Mouse (Mus musculus): ENCODE results near the gene Zfp568.
"Not testable (repeated sequence)": the region's sequence is repeated elsewhere in the genome, so short reads cannot be mapped to it uniquely, and the experiment has no call there.

The Zfp568 gene

GRCm38 (mm10) chr7:29983690-29984380, at the start of gene Zfp568:
Gene Zfp568, plus strand, starts transcription at chr7:29983955.
- peak; percentile 97 for ATAC-seq (ENCODE audit: insufficient number of reproducible peaks, low FRiP score, low TSS enrichment)

GRCm38 (mm10) chr7:29938856-29939255, 44.9 kb upstream of the Zfp568 start:
- no peak for ATAC-seq (ENCODE audit: insufficient number of reproducible peaks, low FRiP score, low TSS enrichment)

- ATAC-seq (ENCODE audit: insufficient number of reproducible peaks, low FRiP score, low TSS enrichment) = no peak
Observed at GRCm38 (mm10) chr7:29941027-29941426, 42.7 kb upstream of the Zfp568 start.

DNA sequence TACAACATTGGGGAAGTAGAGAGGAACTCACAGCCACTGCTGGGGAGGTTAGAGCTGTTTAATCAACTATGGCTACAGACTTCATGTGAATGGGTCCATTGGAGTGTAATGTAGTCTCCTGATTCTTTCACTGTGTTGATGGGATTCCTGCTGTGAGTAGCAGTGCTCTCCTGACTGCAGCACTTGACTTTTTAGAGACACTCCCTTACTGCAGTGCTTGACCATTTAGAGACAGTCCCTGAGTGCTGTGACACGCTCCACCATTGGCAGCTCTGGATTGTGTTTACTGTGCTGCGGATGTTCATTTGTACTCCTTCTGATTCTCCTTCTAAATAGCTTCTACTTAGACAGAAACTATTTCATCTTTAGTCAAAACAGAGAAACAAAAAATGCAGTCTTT, 41.0 kb upstream of the Zfp568 start:
- no peak for ATAC-seq (ENCODE audit: insufficient number of reproducible peaks, low FRiP score, low TSS enrichment)

GRCm38 (mm10) chr7:29943720-29944119, 40.0 kb upstream of the Zfp568 start:
- no peak for ATAC-seq (ENCODE audit: insufficient number of reproducible peaks, low FRiP score, low TSS enrichment)

DNA sequence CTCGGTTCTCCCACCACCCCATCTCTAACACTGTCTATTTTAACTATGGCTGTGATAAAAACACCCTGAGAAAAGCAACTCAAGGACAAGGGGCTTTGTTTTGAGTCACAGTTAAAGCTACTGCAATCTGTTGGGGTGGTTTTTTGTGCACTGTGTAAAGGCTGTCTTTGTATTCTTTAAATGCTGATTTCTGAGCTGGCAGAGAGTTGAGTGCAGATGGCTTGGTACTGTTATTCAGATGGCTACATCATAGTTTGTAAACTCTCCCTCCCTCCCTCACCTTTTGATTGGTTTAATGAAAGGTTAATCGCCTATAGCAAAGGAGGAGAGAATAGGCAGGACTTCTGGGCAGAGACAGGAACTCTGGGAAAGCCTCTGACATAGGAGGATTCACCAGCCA, 39.6 kb upstream of the Zfp568 start:
- no peak for ATAC-seq (ENCODE audit: insufficient number of reproducible peaks, low FRiP score, low TSS enrichment)

- ATAC-seq (ENCODE audit: insufficient number of reproducible peaks, low FRiP score, low TSS enrichment) = no peak
Observed at GRCm38 (mm10) chr7:29953086-29953485, 30.7 kb upstream of the Zfp568 start.

DNA sequence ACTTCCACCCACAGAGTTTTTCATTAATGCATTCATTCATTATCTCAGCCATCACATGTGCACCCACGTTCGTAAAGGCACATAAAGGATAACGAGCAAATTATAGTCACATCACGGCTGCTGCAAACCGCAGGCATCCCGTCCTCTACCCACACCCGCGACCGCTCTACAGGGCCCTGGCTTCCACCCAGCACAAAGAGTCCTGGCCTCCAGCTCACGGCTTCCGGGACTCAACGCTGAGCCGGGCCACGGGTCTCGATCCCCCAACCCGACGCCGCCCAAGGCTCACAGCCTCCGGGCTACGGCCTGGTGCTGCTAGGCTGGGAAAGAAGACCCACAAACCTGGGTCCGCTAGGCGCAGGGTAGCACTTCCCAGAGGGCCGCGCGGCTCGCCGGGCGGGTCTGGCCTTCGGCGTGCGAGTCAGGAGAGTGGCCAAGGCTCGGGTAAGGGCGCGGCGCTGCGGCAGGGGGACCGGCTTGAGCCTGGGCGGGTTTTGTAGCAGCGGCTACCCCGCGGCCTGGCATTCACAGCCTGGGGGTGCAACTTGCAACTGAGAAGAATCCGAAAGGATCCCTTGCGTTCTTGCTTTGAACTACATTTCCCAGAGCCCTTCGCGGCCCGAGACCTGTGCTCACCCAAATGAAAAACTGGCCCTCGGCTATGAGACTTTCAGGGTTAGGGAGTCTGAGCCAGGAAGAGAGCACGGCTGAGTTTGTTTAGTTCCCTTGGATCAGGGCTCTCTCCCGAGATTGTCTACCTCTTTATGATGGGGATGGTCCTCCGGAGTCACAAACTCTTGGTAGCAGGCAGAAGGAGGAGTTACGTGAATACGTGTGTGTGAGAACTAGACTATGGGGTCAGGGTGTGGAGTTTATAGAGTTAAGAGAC, 30.0 kb upstream of the Zfp568 start, which contains the start of gene Zfp74:
Gene Zfp74 (minus strand): TSS at position 577 of the 889 bp plus-strand sequence.
- ATAC-seq (ENCODE audit: insufficient number of reproducible peaks, low FRiP score, low TSS enrichment) = peak; percentile 90; the same call in 1 of the 2 replicates

DNA sequence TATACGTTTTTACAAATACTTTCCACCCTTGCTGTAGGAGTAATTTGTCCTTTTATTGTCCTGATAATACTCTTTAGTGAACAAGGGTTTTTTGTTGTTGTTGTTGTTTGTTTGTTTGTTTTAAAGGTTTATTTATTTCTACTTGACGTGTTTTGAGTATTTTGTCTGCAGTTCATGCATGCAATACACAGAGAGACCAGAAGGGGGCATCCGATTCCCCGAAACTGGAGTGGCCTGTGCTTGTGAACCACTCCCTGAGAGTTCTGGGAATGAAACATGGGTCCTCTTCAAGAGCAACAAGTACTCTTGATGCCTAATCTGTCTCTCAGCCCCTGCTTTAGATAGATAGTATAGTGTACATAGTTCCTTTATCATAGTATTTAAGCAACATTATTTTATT, 29.0 kb upstream of the Zfp568 start:
- no peak for ATAC-seq (ENCODE audit: insufficient number of reproducible peaks, low FRiP score, low TSS enrichment)

- no peak for ATAC-seq (ENCODE audit: insufficient number of reproducible peaks, low FRiP score, low TSS enrichment)
Observed at GRCm38 (mm10) chr7:29956257-29956656, 27.5 kb upstream of the Zfp568 start.

- ATAC-seq (ENCODE audit: insufficient number of reproducible peaks, low FRiP score, low TSS enrichment) = no peak
Observed at GRCm38 (mm10) chr7:29958125-29958724, 25.5 kb upstream of the Zfp568 start.

- no peak for ATAC-seq (ENCODE audit: insufficient number of reproducible peaks, low FRiP score, low TSS enrichment)
Observed at GRCm38 (mm10) chr7:29959004-29959403, 24.8 kb upstream of the Zfp568 start.

- not testable (repeated sequence) for ATAC-seq (ENCODE audit: insufficient number of reproducible peaks, low FRiP score, low TSS enrichment)
Observed at GRCm38 (mm10) chr7:29965115-29965810, 18.5 kb upstream of the Zfp568 start.

DNA sequence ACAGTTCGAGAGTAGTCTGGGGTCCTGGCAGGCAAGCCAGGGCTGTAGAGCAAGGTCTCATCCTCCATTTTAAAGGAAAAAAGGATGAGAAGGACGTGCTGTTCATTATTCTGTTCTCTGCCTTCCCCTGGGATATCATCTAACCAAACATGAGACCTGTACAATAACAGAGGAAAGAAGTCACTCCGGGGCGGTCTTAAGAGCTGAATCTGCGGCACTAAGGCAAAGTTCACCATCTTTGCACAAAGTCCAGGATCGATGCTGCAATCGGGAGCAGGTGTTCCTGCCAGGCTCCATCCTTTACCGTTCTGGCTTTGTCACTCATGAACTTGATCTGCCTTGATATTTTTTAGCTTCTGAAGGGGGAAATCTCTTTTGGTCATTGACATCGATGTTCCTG, 13.1 kb upstream of the Zfp568 start:
- ATAC-seq (ENCODE audit: insufficient number of reproducible peaks, low FRiP score, low TSS enrichment) = no peak

DNA sequence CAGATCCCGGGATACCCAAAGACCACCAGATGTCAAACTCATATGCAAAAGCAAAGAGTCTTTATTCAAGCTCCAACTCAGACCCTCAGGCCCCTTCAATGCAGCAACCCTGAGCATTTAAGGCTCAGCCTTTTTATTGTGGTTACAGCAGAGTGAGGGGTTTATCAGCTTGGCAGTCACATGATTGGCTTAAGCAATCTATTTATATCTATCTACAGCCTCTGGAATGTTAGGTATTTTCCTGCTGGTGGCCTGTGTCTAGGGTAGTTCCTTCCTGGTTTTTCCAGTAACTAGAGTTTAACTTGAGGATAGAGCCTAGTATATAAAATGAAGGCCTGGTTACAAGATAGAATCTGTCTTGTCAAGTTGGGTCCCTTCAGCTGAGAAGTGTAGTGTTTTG, 3.0 kb upstream of the Zfp568 start:
- ATAC-seq (ENCODE audit: insufficient number of reproducible peaks, low FRiP score, low TSS enrichment) = no peak

DNA sequence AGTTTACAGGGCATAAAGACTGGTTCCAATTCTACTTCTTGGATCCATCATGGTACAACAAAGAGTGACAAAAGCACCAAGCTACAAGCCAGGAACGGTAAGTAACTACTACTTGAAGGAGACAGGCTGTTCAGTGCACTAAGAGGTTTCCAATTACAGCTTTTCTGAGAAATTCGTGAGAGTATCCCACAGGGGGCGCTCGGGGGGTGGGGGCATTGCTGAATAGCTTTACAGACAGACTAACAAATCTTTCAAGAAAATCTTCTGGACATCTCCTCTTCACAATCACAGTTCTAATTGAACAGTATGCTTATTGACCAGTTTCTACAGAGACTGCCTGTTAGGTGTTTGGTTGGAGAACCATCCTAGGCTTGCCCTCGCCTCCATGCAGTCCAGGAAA, 2.3 kb upstream of the Zfp568 start:
- no peak for ATAC-seq (ENCODE audit: insufficient number of reproducible peaks, low FRiP score, low TSS enrichment)

- no peak for ATAC-seq (ENCODE audit: insufficient number of reproducible peaks, low FRiP score, low TSS enrichment)
Observed at GRCm38 (mm10) chr7:29981860-29982259, 1.9 kb upstream of the Zfp568 start.

- no peak for ATAC-seq (ENCODE audit: insufficient number of reproducible peaks, low FRiP score, low TSS enrichment)
Observed at GRCm38 (mm10) chr7:29982341-29982740, 1.4 kb upstream of the Zfp568 start.

DNA sequence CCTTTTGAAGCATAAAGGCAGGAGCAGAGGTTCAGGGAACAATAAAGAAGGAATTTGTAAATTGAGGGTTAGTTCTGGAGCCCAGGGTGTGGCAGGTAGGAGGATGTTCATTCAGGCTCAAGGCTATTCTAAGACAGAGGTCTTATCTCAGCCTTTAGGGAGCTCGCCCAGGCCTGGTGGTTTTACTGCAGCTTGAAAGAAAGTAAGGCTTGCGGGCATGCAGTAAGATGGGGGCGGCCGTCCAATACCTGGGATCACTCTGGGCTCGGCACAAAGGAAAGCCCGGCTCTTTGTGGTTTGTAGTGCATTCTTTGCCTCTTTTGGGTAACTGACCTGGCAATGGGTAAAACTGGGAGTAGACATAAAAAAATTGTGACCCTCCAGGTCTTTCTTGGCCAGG, 824 bp upstream of the Zfp568 start:
- no peak for ATAC-seq (ENCODE audit: insufficient number of reproducible peaks, low FRiP score, low TSS enrichment)

DNA sequence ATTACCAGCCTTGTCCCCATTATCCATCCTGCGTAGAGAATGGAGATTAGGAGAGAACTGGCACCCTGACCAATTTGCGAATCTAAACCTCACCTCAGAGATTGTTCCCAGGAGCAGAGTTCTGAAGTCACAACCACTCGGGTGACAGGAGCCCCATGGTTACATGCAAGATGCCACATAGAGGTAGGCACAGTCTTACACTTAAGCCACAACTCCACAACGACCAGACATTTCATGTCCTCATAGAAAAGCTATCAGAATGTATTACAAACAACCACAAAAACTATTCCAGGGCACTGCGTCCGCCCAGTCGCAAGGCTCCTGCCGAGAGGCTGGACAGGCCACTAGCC, 440 bp upstream of the Zfp568 start:
- 0 out of 2 replicates have a peak, but pooled peaks have one; percentile 49 for ATAC-seq (ENCODE audit: insufficient number of reproducible peaks, low FRiP score, low TSS enrichment)

DNA sequence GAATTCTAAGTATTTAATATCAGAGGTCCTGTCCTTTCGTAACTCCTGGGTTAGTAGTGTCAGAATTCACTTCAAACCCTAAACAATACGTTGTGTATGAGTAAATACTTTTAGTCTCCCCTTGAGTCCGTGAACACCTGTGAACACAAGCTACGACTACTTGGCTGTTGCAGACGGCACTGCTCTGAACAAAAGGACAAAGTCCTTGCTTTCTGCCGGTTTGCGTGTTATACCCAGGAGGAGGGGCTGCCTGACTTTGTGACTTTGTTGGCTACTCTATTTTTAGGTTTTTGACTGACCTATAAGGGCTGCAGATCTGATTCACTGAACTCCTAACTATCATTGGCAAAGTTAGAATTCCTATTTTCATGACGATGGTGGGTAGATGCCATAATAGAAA, 2.3 kb downstream of the Zfp568 start:
- no peak for ATAC-seq (ENCODE audit: insufficient number of reproducible peaks, low FRiP score, low TSS enrichment)

Measured in cerebellum, adult (tissue).